Mouse (Mus musculus) megakaryocyte, adult 5-6 weeks (primary cell): ENCODE data around the gene Gcnt2. TPM values are rescaled to one million over a fixed set of nuclear protein-coding genes. Genes with fewer than 3 reads are reported as not detected.
"Not testable (repeated sequence)": the region's sequence is repeated elsewhere in the genome, so short reads cannot be mapped to it uniquely, and the experiment has no call there.

Source experiments
- ATAC-seq: 2 replicates; pipeline ENCODE4 v1.8.0; 2016; ENCODE audit warnings: mild to moderate bottlenecking, inconsistent platforms; ENCODE audit not compliant: poor library complexity, severe bottlenecking
- total RNA-seq, 2 experiments: library from RNA; stranded (forward) in 1 of 2; stranded (reverse) in 1 of 2; fragments of 153-499, 151-499 nt in 1 of 2; fragments of 221-1000, 200-1000 nt in 1 of 2; gene quantifications; 2 replicates each; pipeline versions ENCODE4 v1.2.3 to v1.2.4; 2015 to 2017

Gene Gcnt2
- total RNA-seq, 2 experiments from 2014 or later: 11.7 to 23.6 TPM

GRCm38 (mm10) chr13:40901263-40901662 is 41.7 kb downstream of the Gcnt2 start:
- no peak for ATAC-seq

- no peak for ATAC-seq
Observed at GRCm38 (mm10) chr13:40901831-40902459, 42.4 kb downstream of the Gcnt2 start.

- ATAC-seq: no peak
Observed at GRCm38 (mm10) chr13:40904080-40904479, 44.5 kb downstream of the Gcnt2 start.

GRCm38 (mm10) chr13:40906528-40906927 is 47.0 kb downstream of the Gcnt2 start:
- no peak for ATAC-seq

- no peak for ATAC-seq
Observed at GRCm38 (mm10) chr13:40907274-40907673, 47.7 kb downstream of the Gcnt2 start.

- no peak for ATAC-seq
Observed at GRCm38 (mm10) chr13:40908044-40908443, 48.5 kb downstream of the Gcnt2 start.

- peak; percentile 77 for ATAC-seq
Observed at GRCm38 (mm10) chr13:40909060-40909459, 49.5 kb downstream of the Gcnt2 start.

GRCm38 (mm10) chr13:40910047-40910446 is 50.5 kb downstream of the Gcnt2 start:
- no peak for ATAC-seq

- no peak for ATAC-seq
Observed at GRCm38 (mm10) chr13:40911951-40912350, 52.4 kb downstream of the Gcnt2 start.

GRCm38 (mm10) chr13:40913395-40914018 is 54.0 kb downstream of the Gcnt2 start:
- ATAC-seq: peak; percentile 13; the same call in 1 of the 2 replicates

- peak; percentile 34 for ATAC-seq
Observed at GRCm38 (mm10) chr13:40914053-40914585, 54.6 kb downstream of the Gcnt2 start.

- ATAC-seq: peak; percentile 34
Observed at GRCm38 (mm10) chr13:40916321-40917160, 57.0 kb downstream of the Gcnt2 start.

- ATAC-seq: peak; percentile 17
Observed at GRCm38 (mm10) chr13:40917161-40918091, 57.9 kb downstream of the Gcnt2 start.

GRCm38 (mm10) chr13:40921326-40922059 is 61.9 kb downstream of the Gcnt2 start:
- ATAC-seq: peak; percentile 77

GRCm38 (mm10) chr13:40922311-40922877 is 62.8 kb downstream of the Gcnt2 start:
- peak; percentile 24 for ATAC-seq

GRCm38 (mm10) chr13:40923756-40924315 is 64.3 kb downstream of the Gcnt2 start:
- peak; percentile 24 for ATAC-seq

- no peak for ATAC-seq
Observed at GRCm38 (mm10) chr13:40928192-40928898, 68.8 kb downstream of the Gcnt2 start.

GRCm38 (mm10) chr13:40931871-40932270 is 72.3 kb downstream of the Gcnt2 start:
- not testable (repeated sequence) for ATAC-seq
